Mouse (Mus musculus) ES-Bruce4 (cell line): ENCODE measurements around the gene Tfap2b. TPM values are rescaled to one million over a fixed set of nuclear protein-coding genes. Genes with fewer than 3 reads are reported as not detected.
A peak's percentile ranks its signal among the peaks of the same experiment; 100 is the strongest.

Experiments used
- H3K27ac ChIP-seq: 2 replicates; pipeline ENCODE4 v1.5.1; 2012; ENCODE audit warnings: low read length, inconsistent platforms; ENCODE audit not compliant: insufficient read depth
- H3K27me3 ChIP-seq: 2 replicates; pipeline ENCODE4 v1.6.1; 2012; ENCODE audit warnings: mild to moderate bottlenecking, low read length, inconsistent platforms; ENCODE audit not compliant: control insufficient read depth, poor library complexity, insufficient read depth, severe bottlenecking
- H3K36me3 ChIP-seq: 2 replicates; pipeline ENCODE4 v1.6.1; 2012; ENCODE audit warnings: inconsistent platforms, mild to moderate bottlenecking, low read length, moderate library complexity; ENCODE audit not compliant: control insufficient read depth, poor library complexity, insufficient read depth, severe bottlenecking
- H3K4me1 ChIP-seq: one replicate; pipeline ENCODE4 v1.8.1; 2011; ENCODE audit warnings: low read length; ENCODE audit not compliant: control insufficient read depth, insufficient read depth
- H3K4me3 ChIP-seq: 2 replicates; pipeline ENCODE4 v1.5.1; 2011; ENCODE audit warnings: low read depth, mild to moderate bottlenecking, low read length
- H3K9ac ChIP-seq: 2 replicates; pipeline ENCODE4 v1.6.1; 2012; ENCODE audit warnings: low read depth, mild to moderate bottlenecking, inconsistent platforms; ENCODE audit not compliant: poor library complexity, severe bottlenecking
- H3K9me3 ChIP-seq: replicated peaks from 2 replicates; pipeline ENCODE4 v1.6.1; 2012; ENCODE audit warnings: mild to moderate bottlenecking, low read length, inconsistent platforms; ENCODE audit not compliant: control insufficient read depth, poor library complexity, insufficient read depth, severe bottlenecking
- CTCF ChIP-seq: IDR thresholded peaks from one replicate; pipeline ENCODE4 v1.8.1; 2011; ENCODE audit warnings: low read depth, low read length
- EP300 ChIP-seq: IDR thresholded peaks from 2 replicates; pipeline ENCODE4 v1.6.1; 2011; ENCODE audit warnings: low read depth, low read length; ENCODE audit not compliant: insufficient read depth
- POLR2A ChIP-seq: IDR thresholded peaks from one replicate; pipeline ENCODE4 v1.8.1; 2011; ENCODE audit warnings: low read length; ENCODE audit not compliant: insufficient read depth
- polyA plus RNA-seq: library from polyadenylated mRNA; stranded (reverse); fragments of >200 nt; gene quantifications from 2 replicates; pipeline ENCODE4 v1.2.4, GENCODE M21; 2011; ENCODE audit warnings: low read depth; ENCODE audit not compliant: missing spikeins, insufficient read depth, insufficient read length

The Tfap2b gene
- polyA plus RNA-seq, 1 experiment = not detected

DNA sequence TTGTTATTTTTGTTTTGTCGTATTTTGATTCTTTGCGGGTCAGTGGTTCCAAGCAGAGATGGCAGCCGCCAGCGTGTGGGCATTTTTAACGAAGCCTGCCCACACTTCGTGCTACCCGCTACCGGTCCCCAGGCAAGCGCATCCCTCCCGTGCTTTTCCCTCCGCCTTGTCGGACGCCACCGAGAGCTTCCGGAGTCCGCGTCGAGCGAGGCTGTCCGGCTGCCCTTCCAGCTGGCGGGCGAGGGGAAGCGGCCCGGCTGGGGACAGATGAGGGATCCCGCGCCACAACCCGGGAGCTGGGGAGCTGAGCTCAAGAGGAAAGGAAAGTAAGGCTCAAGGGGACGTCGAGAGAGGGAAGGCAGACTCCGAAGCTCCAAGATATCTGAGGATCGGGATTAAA lies 1.1 kb downstream of the Tfap2b start:
- H3K9ac ChIP-seq = peak overlapping the region; percentile 24; the same call in 1 of the 2 replicates
- H3K4me1 ChIP-seq = no peaks in the 10 kb centered on the region
- peaks cover 34% of the 10 kb centered on the region for H3K27me3 ChIP-seq
- H3K36me3 ChIP-seq = no peaks in the 10 kb centered on the region
- peak overlapping the region; percentile 19 for H3K4me3 ChIP-seq
- TF ChIP-seq POLR2A = no peak
- no peak overlapping the region for H3K27ac ChIP-seq
- H3K9me3 ChIP-seq = no peaks in the 10 kb centered on the region

DNA sequence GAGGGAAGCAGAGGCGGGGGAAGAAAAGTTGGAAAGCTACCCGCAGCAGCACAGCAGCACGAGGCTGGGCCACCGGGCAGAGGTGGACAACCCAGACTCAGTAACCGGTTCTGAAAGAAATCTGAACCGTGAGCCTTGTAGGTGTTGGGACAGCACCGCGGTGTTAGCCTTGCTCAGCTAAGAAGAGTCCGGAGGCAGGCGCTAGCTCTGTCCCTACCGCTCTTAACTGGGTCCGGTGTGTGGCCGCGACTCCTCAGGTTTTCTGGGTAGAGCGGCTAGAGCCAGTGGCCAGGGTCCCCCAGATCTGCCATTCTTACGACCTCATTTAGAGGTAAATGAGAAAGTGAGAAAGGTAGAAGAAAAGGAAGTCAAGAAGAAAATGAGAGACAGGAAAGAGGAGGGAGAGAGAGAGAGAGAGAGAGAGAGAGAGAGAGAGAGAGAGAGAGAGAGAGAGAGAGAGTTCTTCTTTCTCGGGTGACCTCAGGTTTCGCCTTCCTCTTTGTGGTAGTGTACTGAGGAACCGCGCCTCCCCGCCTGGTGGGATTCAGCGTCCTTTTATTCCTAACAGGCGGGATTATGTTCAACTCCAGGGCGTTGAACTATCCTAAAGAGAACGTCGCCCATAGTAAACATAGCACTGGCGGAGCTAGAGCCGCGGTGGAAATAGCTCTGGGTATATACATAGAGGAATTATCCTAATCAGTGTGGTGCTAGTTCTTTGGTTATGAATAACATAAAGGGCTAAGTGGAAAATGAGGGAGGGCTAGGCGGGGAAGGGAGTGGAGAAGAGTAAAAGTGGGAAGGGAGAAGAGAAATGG lies 1.7 kb downstream of the Tfap2b start:
- no peak overlapping the region for H3K27ac ChIP-seq

DNA sequence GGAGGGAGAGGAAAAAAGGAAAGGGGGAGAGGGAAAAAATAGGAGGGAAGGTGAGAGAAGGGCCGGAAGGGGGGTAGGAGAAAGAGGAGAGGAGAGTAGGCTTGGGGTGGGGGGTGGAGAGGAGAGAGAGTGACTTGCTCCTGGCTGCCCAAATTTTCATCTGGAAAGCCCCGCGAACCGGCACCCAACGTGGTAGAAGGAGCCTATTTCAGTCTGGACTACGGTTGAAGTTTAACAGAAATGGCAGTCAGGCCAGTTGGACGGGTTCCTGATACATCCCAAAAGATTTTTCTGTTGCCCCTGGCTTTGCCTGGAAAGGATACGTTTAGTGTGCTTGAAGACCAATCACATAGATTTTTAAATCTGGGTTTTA lies 2.3 kb downstream of the Tfap2b start:
- H3K9me3 ChIP-seq = no peaks in the 10 kb centered on the region
- H3K9ac ChIP-seq = no peak overlapping the region
- H3K4me1 ChIP-seq = no peaks in the 10 kb centered on the region
- TF ChIP-seq POLR2A (no peak), EP300 (no peak), CTCF (no peak)
- peaks cover 39% of the 10 kb centered on the region for H3K27me3 ChIP-seq
- H3K27ac ChIP-seq = no peak overlapping the region
- H3K4me3 ChIP-seq = no peak overlapping the region
- no peaks in the 10 kb centered on the region for H3K36me3 ChIP-seq

More for the DNA sequence above, 1.7 kb downstream of the Tfap2b start:
- H3K36me3 ChIP-seq = no peaks in the 10 kb centered on the region
- H3K4me3 ChIP-seq = no peak overlapping the region; the same call in 1 of the 2 replicates
- TF ChIP-seq CTCF (no peak), POLR2A (no peak), EP300 (no peak)
- no peaks in the 10 kb centered on the region for H3K4me1 ChIP-seq
- peaks cover 37% of the 10 kb centered on the region for H3K27me3 ChIP-seq
- no peaks in the 10 kb centered on the region for H3K9me3 ChIP-seq
- peak overlapping the region; percentile 24; the same call in 1 of the 2 replicates for H3K9ac ChIP-seq

DNA sequence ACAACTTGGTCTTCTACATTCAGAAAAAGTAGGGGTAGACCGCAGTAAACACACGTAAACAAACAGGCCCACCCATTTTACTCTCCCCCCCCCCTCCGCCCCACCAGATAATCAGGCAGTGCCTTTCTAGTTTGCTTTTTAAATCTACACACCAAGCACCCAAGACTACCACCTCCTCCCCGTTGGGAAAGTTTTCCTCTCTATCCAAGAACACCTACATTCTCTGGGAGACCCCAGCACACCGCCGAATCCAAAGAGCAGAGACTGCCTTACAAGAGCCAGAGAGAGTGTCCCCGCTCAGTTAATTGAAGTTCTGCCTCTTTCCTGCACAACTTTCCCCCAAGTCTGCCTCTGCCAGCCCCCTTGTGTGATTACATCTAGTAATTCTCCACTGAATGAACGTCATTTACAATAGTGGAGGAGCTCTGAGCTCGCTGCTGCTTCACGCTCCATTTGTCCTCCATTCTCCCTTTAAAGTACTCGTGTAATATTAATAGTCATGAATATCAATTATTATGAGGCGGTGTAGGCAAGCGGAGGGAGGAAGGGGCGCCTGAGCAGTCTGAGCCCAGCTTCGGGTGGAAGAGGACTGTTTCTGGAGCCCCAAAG lies 2.9 kb downstream of the Tfap2b start:
- Histone ChIP-seq H3K4me1 (no peaks in the 10 kb centered on the region), H3K27ac (no peak overlapping the region), H3K4me3 (no peak overlapping the region), H3K36me3 (no peaks in the 10 kb centered on the region), H3K9me3 (no peaks in the 10 kb centered on the region), H3K9ac (no peak overlapping the region), H3K27me3 (peaks cover 42% of the 10 kb centered on the region)
- TF ChIP-seq CTCF (no peak), EP300 (no peak), POLR2A (no peak)

DNA sequence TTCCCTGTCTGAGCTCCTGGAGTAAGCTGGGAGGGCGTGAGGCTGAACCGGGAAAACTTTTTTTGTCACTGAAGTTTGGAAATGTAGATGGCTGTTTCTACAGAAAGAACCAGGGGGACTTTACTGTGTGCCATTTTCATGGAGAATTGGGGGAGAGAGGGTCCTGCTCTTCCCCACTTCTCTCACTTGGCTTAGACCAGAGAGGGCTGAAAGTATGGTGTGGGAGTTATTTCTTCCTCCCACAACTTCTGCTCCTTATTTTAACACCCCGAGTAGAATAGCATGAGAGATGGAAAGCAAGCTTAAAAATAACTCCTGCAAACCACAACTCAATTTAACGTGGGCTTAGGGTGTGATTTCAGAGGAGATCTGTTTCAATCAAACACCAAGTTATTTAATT lies 4.0 kb downstream of the Tfap2b start:
- Histone ChIP-seq H3K9me3 (no peaks in the 10 kb centered on the region), H3K36me3 (no peaks in the 10 kb centered on the region), H3K4me3 (no peak overlapping the region), H3K27ac (no peak overlapping the region), H3K9ac (no peak overlapping the region), H3K4me1 (no peaks in the 10 kb centered on the region), H3K27me3 (peaks cover 43% of the 10 kb centered on the region)
- TF ChIP-seq CTCF (no peak), POLR2A (no peak), EP300 (no peak)

DNA sequence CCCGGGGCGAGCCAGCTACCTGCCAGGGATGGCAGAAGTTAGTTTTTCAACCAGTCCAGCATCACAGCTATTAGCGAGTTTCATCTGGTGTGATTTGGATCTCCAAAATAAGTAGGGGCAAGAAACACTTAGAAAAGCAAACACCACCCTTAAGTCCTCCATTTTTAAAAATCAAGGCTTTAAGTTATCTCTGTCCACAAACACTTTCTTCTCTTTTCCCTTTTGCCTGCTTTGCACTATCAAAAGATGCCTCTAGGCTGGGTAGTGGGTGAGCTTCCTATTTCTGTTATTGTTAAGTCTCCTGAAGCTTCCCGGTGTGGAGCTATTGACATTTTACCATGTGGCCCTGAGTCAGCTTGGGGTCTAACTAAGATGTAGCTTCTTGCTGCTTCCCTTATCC lies 4.5 kb downstream of the Tfap2b start:
- H3K36me3 ChIP-seq = no peaks in the 10 kb centered on the region
- no peak for TF ChIP-seq EP300
- no peak for TF ChIP-seq POLR2A
- TF ChIP-seq CTCF = no peak
- no peak overlapping the region for H3K9ac ChIP-seq
- H3K9me3 ChIP-seq = no peaks in the 10 kb centered on the region
- H3K4me1 ChIP-seq = no peaks in the 10 kb centered on the region
- H3K27ac ChIP-seq = no peak overlapping the region
- H3K27me3 ChIP-seq = peaks cover 43% of the 10 kb centered on the region
- no peak overlapping the region for H3K4me3 ChIP-seq
